Mouse (Mus musculus) neutrophil, adult 59 days (primary cell): ENCODE data around the gene Gstz1. TPM values are rescaled to one million over a fixed set of nuclear protein-coding genes. Genes with fewer than 3 reads are reported as not detected.

ENCODE experiments used
- total RNA-seq, 2 experiments: library from RNA; stranded (reverse); gene quantifications; 1 replicate in 1 of 2; 2 replicates in 1 of 2; pipeline ENCODE4 v1.2.4; 2023

Gstz1 gene
- total RNA-seq: 1 to 10 TPM; 7.9 to 8.7 TPM

DNA sequence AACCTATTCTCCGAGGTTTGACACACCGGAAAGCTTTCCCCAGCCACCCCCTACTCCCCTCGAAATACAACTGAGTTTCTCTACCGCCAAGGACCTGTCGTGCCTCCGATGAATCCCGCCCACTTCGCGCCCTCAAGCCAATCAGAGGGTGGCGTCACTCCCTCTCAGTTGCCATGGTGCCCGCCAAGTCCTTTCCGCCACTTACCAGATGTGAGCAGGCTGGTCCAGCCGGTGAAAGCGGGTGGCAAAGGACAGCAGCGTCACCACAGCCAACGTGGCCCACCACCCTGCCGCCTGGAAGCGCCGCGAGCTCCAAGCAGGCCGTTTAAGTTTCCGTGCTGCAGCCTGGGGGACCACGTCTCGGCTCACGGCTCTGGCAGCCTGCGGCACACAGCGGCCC, at the start of gene Gstz1:
TSS of gene Gstz1 (plus strand) at position 200 of the 400 bp plus-strand sequence.

DNA sequence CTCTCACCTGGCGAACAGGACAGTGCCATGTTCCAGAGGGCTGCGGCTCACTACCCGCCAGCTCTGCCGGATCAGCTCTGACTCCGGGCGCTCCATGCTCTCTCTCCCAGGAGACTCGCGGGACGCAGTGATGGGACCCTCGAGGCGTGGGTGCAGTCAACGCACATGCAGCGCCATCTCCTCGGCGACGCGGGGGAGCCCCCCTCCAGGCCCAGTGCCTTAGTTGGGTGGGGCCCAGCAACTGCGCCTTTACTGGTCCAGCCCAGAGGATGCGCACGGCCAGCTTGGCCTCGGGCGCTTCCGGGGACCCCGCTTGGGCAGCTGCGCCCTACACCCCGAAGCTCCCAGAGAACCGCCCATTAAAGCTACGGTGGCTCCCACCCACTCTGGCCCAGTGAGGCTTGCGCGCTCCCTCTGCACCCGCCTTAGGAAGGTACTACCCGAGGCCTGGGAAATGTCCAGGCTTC, 44.8 kb upstream of the Gstz1 start, which contains the start of gene Ngb:
TSS of gene Ngb (minus strand) at position 375 of the 467 bp plus-strand sequence.

DNA sequence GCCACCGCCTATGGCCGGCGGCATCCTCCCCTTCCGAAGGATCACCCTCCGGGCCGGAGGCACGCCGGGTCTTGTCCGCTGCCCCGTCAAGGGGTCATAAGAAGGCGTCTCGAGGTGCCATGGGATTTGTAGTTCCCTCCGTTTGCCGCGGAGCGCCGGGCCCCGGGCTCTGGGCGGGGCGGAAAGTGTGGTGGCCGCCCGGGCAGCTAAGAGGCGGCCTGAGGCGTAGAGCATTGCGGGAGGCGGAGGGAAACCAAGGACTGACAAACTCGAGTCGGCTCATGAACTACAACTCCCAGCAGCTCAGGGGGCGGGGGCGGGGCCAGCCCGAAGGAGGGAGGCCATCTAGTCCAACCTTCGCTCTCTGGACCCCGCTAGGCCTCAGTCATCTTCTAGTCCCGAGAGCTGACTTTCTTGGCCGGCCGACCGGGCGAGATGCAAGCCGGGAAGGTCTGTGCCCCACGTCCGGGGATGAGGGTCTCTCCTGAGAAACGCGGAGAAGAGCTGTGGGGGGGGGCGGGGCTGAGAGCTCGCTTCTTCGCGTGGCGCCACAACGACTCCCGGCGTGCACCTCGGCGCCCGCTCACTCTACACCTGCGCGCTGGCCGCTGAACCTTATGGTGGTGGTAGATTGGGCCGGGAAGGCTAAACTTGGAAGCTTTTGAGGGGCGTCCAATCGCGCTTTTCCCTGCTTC, 577 bp downstream of the Gstz1 start, which contains the start of gene Pomt2:
TSS of gene Pomt2 (minus strand) at position 574 of the 695 bp plus-strand sequence.

DNA sequence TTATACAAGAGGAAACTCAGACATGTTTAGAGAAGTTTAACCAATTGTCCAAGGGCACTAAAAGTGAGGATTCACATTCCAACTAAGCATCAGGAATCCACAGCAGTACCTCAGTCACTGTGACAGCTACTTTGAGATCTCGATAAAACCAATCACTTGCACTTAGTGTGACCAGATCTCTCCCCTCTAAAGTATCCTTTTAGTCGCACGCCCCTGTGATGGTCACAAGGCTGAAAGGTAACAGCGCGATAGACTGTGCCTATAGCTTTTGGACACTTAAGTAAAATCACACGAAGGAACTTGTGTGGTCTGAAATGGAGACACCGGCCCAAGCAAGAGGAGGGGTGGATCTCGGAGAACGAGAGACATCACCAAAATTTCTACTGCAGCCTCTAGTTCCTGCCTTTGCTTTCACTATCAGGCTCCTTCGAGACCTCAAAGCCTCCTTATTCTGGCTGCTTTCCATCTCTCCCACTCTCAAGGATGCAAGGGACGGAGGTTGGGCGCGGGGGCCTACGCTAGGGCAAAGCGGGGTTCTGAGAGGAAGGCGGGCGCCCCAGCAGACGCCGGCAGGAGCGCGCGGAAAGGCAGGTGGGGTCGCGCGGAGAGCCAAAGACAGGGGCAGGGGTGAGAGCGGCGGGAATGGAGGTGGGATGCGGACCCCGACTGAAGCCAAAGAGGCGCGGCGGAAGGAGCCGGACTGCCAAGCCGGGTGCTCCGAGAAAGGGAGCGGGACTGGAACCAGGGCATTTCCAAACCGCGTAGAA, 52.4 kb downstream of the Gstz1 start, which contains the start of gene Samd15:
TSS of gene Samd15 (plus strand) at position 518 of the 767 bp plus-strand sequence.

DNA sequence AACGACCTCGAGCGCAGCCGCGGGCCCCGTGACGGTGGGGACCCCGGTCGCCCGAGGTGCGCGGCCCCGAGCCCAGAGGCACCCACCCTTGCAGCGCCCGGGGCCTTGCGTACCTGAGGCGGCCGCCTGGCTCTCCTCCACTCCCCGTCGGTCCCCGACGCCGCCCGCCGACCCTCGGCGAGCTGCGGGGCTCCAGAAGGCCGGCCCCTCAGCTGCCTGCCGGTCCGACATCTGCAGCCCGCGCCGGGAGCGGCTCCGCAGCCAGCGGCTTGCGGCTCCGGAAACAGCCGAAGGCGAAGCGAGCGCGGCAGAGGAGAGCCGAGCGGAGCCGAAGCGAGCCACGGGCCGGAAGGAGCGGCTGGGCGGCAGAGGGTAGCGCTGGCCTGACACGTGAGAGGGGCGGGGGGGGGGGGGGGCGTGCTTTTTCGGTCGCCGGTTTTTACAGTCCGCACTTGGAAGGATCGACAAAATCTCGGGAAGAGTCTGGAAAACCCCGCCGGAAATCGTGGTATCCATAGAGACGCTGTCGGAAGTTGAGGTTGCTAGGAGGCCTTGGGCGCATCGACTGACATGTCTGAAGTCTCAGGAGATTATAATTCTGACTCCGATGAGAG, 53.1 kb downstream of the Gstz1 start, which contains the start of gene Tmed8:
TSS of gene Tmed8 (minus strand) at position 482 of the 614 bp plus-strand sequence.

Other genes starting within 250 kb of the Gstz1 start
- 1 to 10 TPM; 9.0 to 10.0 TPM for gene Cipc, start 200.1 kb upstream of the Gstz1 start, total RNA-seq
- not detected for gene Zdhhc22, start 156.7 kb upstream of the Gstz1 start, total RNA-seq
- gene Tmem63c, start 125.8 kb upstream of the Gstz1 start, total RNA-seq: not detected
- gene Ngb, start 44.6 kb upstream of the Gstz1 start, total RNA-seq: not detected
- gene Pomt2, start 803 bp downstream of the Gstz1 start, total RNA-seq: 1 to 10 TPM; 2.3 to 2.7 TPM
- gene Samd15, start 52.6 kb downstream of the Gstz1 start, total RNA-seq: under 1 TPM in 1 of 2 experiments, not detected in 1; 0.77 TPM
- 10 to 100 TPM in 1 of 2 experiments, 1 to 10 TPM in 1; 9.9 to 10.6 TPM for gene Tmed8, start 53.3 kb downstream of the Gstz1 start, total RNA-seq
- gene Noxred1, start 91.6 kb downstream of the Gstz1 start, total RNA-seq: 1 to 10 TPM; 2.9 to 3.1 TPM
- 10 to 100 TPM; 25.7 to 31.5 TPM for gene Vipas39, start 119.1 kb downstream of the Gstz1 start, total RNA-seq
- 10 to 100 TPM; 71.3 to 76.8 TPM for gene Ahsa1, start 119.3 kb downstream of the Gstz1 start, total RNA-seq
- not detected for gene Ism2, start 152.5 kb downstream of the Gstz1 start, total RNA-seq
- 100 to 1,000 TPM; 118 to 124 TPM for gene Sptlc2, start 241.2 kb downstream of the Gstz1 start, total RNA-seq